Mouse (Mus musculus): ENCODE data around the gene 4930590J08Rik. TPM values are rescaled to one million over a fixed set of nuclear protein-coding genes. Genes with fewer than 3 reads are reported as not detected.
"Not testable (repeated sequence)": the region's sequence is repeated elsewhere in the genome, so short reads cannot be mapped to it uniquely, and the experiment has no call there.

The 4930590J08Rik gene
- 0.07 and 0.13 TPM in 2 replicates for polyA plus RNA-seq (2015; fragmentation: Nextera tagmentation; extraction: Ambion mirVana)

DNA sequence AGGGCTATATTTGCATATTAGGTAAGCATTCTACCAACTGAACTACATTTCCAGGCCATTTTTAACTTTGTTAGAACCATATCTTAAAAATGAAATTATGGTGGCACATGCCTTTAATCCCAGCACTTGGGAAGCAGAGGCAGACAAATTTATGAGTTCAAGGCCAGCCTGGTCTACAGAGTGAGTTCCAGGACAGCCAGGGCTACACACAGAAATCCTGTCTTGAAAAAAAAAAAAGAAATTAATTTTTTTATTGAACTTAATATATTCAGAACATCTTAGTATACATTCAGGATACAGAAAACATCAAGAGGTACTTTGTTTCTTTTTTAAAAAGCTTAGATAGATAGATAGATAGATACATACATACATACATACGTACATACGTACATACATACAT lies at the start of gene 4930590J08Rik:
TSS of gene 4930590J08Rik (plus strand) at position 301 of the 400 bp plus-strand sequence.
- not testable (repeated sequence) for ATAC-seq; H3K27me3 ChIP-seq (ENCODE audit: insufficient read depth, low read length)
- WGBS (ENCODE audit: insufficient replicate concordance), result 81% methylated on average over 2 of the region's 2 CpGs

DNA sequence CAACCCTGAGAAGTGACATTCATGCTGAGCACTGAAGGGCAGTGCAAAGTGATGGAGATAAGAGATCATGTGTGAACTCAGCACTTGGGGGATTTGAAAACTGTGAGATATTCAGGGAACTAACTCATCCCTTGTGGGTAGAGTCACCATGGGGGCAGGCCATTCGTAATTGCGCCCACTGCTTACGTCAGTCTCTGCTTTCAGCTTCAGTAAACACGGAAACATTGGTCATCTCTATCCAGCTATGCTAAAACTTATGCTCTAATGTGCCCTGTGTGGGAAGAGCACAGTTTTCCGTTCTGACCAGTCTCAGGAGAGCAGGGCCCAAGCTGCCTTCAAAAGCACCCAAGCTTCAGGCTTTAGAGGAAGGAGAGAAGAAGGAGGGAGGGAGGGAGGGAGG lies 44.3 kb upstream of the 4930590J08Rik start:
- Histone ChIP-seq H3K9me3 (ENCODE audit: low read length) (no peaks in the 10 kb centered on the region), H3K27ac (ENCODE audit: low read depth) (no peak overlapping the region), H3K36me3 (replicated peaks; ENCODE audit: insufficient read depth, low read length) (no peaks in the 10 kb centered on the region), H3K27me3 (ENCODE audit: insufficient read depth, low read length) (no peaks in the 10 kb centered on the region), H3K4me1 (ENCODE audit: insufficient read depth) (no peaks in the 10 kb centered on the region), H3K4me2 (ENCODE audit: low read depth, low read length) (no peak overlapping the region), H3K4me3 (ENCODE audit: low read depth, low read length) (no peak overlapping the region), H3K9ac (replicated peaks) (no peak overlapping the region)
- ATAC-seq, result no peak
- DNase-seq, result no peak
- TF ChIP-seq EP300 (IDR thresholded peaks at IDR 0.05; ENCODE audit: low read depth), result no peak
- no peak for TF ChIP-seq CTCF (IDR thresholded peaks at IDR 0.05; ENCODE audit: low read depth)
- WGBS (ENCODE audit: insufficient replicate concordance), result 63% methylated on average over 5 of the region's 5 CpGs

More for the DNA sequence above, at the start of gene 4930590J08Rik:
- H3K4me2 ChIP-seq (ENCODE audit: low read depth, low read length); H3K27ac ChIP-seq (ENCODE audit: low read depth); H3K9me3 ChIP-seq (ENCODE audit: low read length); DNase-seq; H3K4me1 ChIP-seq (ENCODE audit: insufficient read depth); H3K4me3 ChIP-seq (ENCODE audit: low read depth, low read length); H3K9ac ChIP-seq (replicated peaks): not testable (repeated sequence)
- peaks cover 39% of the 10 kb centered on the region for H3K36me3 ChIP-seq (replicated peaks; ENCODE audit: insufficient read depth, low read length)

DNA sequence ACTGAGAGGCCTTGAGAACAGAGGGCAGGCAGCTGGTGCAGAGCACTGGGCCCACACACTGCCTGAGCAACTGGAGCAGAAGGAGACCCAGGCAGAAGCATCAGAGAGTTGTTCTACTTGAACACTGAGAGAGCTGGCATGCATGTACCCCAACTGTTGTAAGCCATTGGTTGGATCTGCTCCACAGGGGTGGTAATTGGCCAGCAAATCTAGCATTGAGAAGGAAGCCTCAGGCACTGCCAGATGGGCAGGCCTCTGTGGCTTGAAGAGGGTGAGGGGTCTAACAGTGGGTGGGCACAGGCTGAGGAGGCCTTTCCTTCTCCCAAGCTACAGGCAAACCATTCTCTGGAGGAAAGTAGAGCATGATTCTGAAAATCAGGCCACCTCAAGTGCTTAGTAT lies 39.8 kb upstream of the 4930590J08Rik start:
- ATAC-seq (no peak), DNase-seq (no peak)
- H3K36me3 ChIP-seq (replicated peaks; ENCODE audit: insufficient read depth, low read length), result no peaks in the 10 kb centered on the region
- H3K4me2 ChIP-seq (ENCODE audit: low read depth, low read length), result no peak overlapping the region
- no peak overlapping the region for H3K27ac ChIP-seq (ENCODE audit: low read depth)
- no peaks in the 10 kb centered on the region for H3K9me3 ChIP-seq (ENCODE audit: low read length)
- TF ChIP-seq CTCF (IDR thresholded peaks at IDR 0.05; ENCODE audit: low read depth) (no peak), EP300 (IDR thresholded peaks at IDR 0.05; ENCODE audit: low read depth) (no peak)
- H3K4me3 ChIP-seq (ENCODE audit: low read depth, low read length), result no peak overlapping the region
- no peak overlapping the region for H3K9ac ChIP-seq (replicated peaks)
- H3K27me3 ChIP-seq (ENCODE audit: insufficient read depth, low read length), result no peaks in the 10 kb centered on the region
- no peaks in the 10 kb centered on the region for H3K4me1 ChIP-seq (ENCODE audit: insufficient read depth)

DNA sequence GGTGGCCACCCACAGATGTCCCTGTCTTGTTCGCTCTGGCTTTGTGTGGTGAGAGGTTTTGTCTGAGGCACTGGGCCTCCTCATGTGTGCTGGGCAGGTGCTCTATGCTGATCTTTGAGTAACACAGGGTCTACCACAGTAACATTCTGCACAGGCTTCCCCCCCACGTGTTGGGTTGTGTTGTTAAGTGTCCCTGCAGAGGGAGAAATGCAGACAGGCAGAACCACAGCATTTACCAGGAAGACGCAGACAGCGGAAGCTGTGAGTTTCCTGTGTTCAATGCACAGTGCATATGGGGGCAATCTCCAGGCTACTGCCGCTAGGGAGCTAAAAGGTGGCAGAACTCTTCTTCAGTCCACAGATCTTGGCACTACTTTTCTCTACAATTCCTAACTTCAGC lies 38.0 kb upstream of the 4930590J08Rik start:
- no peaks in the 10 kb centered on the region for H3K9me3 ChIP-seq (ENCODE audit: low read length)
- H3K27me3 ChIP-seq (ENCODE audit: insufficient read depth, low read length), result no peaks in the 10 kb centered on the region
- H3K36me3 ChIP-seq (replicated peaks; ENCODE audit: insufficient read depth, low read length), result no peaks in the 10 kb centered on the region
- no peak overlapping the region for H3K4me2 ChIP-seq (ENCODE audit: low read depth, low read length)
- TF ChIP-seq CTCF (IDR thresholded peaks at IDR 0.05; ENCODE audit: low read depth), result no peak
- no peaks in the 10 kb centered on the region for H3K4me1 ChIP-seq (ENCODE audit: insufficient read depth)
- no peak overlapping the region for H3K4me3 ChIP-seq (ENCODE audit: low read depth, low read length)
- WGBS (ENCODE audit: insufficient replicate concordance), result 37% methylated on average over 5 of the region's 5 CpGs
- DNase-seq, result no peak
- no peak overlapping the region for H3K27ac ChIP-seq (ENCODE audit: low read depth)
- ATAC-seq, result no peak
- H3K9ac ChIP-seq (replicated peaks), result no peak overlapping the region

DNA sequence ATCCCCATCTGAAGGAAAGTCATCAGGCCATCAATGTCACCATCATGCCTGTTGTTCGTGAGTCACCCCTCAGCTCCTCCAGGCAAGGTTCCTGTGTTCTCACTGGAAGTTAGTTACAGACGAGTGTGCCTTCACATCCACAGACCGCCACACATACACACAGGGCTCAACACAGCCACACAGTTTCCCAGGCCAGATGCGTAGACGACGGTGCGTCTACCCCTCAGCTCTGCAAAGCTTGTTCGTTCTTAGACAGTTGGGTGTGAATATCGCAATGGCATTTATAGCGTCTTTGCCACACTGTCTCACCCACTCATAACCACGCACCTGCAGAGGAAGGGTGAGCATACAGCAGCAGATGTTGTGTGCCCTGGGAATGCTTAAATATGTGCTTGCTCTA lies 37.0 kb upstream of the 4930590J08Rik start:
- WGBS (ENCODE audit: insufficient replicate concordance), result 78% methylated on average over 11 of the region's 11 CpGs

DNA sequence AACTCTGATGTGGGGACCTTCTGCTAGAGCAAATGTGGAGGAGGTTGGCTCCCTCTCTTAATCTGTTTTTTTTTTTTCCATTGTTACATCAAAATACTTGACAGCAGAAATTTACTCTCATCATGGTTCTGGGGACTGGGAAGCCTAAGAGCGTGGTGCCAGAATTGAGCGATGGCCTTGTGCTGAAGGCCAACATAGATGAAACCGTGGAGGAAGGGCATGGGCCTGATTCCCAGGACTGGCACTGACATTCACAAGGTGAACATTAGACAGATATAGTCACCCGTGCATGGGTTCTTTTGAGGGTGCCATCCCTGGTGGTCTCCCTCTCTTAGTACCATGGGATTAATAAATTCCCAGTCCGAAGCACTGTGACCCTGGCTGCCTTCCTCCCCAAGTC lies 34.5 kb upstream of the 4930590J08Rik start:
- Histone ChIP-seq H3K9me3 (ENCODE audit: low read length) (no peaks in the 10 kb centered on the region), H3K4me3 (ENCODE audit: low read depth, low read length) (no peak overlapping the region), H3K27ac (ENCODE audit: low read depth) (no peak overlapping the region), H3K27me3 (ENCODE audit: insufficient read depth, low read length) (no peaks in the 10 kb centered on the region), H3K36me3 (replicated peaks; ENCODE audit: insufficient read depth, low read length) (no peaks in the 10 kb centered on the region), H3K4me2 (ENCODE audit: low read depth, low read length) (no peak overlapping the region), H3K9ac (replicated peaks) (no peak overlapping the region), H3K4me1 (ENCODE audit: insufficient read depth) (no peaks in the 10 kb centered on the region)
- no peak for TF ChIP-seq EP300 (IDR thresholded peaks at IDR 0.05; ENCODE audit: low read depth)
- no peak for TF ChIP-seq CTCF (IDR thresholded peaks at IDR 0.05; ENCODE audit: low read depth)
- ATAC-seq (no peak), DNase-seq (no peak)
- 80% methylated on average over 5 of the region's 5 CpGs for WGBS (ENCODE audit: insufficient replicate concordance)

More for the DNA sequence above, 37.0 kb upstream of the 4930590J08Rik start:
- Histone ChIP-seq H3K9ac (replicated peaks) (no peak overlapping the region), H3K36me3 (replicated peaks; ENCODE audit: insufficient read depth, low read length) (no peaks in the 10 kb centered on the region), H3K27ac (ENCODE audit: low read depth) (no peak overlapping the region), H3K9me3 (ENCODE audit: low read length) (no peaks in the 10 kb centered on the region), H3K4me1 (ENCODE audit: insufficient read depth) (no peaks in the 10 kb centered on the region), H3K4me3 (ENCODE audit: low read depth, low read length) (no peak overlapping the region), H3K4me2 (ENCODE audit: low read depth, low read length) (no peak overlapping the region), H3K27me3 (ENCODE audit: insufficient read depth, low read length) (no peaks in the 10 kb centered on the region)
- no peak for ATAC-seq
- TF ChIP-seq EP300 (IDR thresholded peaks at IDR 0.05; ENCODE audit: low read depth), result no peak
- no peak for TF ChIP-seq CTCF (IDR thresholded peaks at IDR 0.05; ENCODE audit: low read depth)
- DNase-seq, result no peak

DNA sequence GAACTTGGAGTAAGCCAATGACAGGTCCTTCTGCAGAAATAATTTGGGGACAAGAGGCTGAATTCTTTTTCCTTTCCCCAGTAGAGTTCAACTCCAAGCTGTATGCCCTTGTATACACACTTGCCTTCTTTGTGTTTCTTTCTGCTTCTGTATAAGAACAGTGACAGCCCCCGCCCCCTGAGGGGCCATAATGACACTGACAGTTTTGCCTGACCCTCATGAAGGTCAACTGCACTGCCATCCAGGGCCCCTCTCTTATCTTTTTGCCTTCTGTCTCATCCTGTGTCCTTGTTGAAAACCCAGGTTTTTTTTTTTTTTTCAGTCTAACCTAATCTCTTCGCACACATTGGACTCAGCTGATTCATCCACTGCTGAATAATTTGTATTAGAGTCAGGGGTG lies 29.8 kb upstream of the 4930590J08Rik start:
- no peaks in the 10 kb centered on the region for H3K36me3 ChIP-seq (replicated peaks; ENCODE audit: insufficient read depth, low read length)
- H3K27me3 ChIP-seq (ENCODE audit: insufficient read depth, low read length), result no peaks in the 10 kb centered on the region
- TF ChIP-seq CTCF (IDR thresholded peaks at IDR 0.05; ENCODE audit: low read depth) (no peak), EP300 (IDR thresholded peaks at IDR 0.05; ENCODE audit: low read depth) (no peak)
- no peak overlapping the region for H3K9ac ChIP-seq (replicated peaks)
- 0 out of 2 replicates have a peak, but pooled peaks cover 4% of the 10 kb centered on the region for H3K4me1 ChIP-seq (ENCODE audit: insufficient read depth)
- H3K4me2 ChIP-seq (ENCODE audit: low read depth, low read length), result no peak overlapping the region
- H3K27ac ChIP-seq (ENCODE audit: low read depth), result no peak overlapping the region
- 44% methylated on average over 2 of the region's 2 CpGs for WGBS (ENCODE audit: insufficient replicate concordance)
- ATAC-seq (no peak), DNase-seq (no peak)
- no peaks in the 10 kb centered on the region for H3K9me3 ChIP-seq (ENCODE audit: low read length)
- H3K4me3 ChIP-seq (ENCODE audit: low read depth, low read length), result no peak overlapping the region
